ENCODE assay signal across 10 mouse cellular contexts in the genomic region with DNA sequence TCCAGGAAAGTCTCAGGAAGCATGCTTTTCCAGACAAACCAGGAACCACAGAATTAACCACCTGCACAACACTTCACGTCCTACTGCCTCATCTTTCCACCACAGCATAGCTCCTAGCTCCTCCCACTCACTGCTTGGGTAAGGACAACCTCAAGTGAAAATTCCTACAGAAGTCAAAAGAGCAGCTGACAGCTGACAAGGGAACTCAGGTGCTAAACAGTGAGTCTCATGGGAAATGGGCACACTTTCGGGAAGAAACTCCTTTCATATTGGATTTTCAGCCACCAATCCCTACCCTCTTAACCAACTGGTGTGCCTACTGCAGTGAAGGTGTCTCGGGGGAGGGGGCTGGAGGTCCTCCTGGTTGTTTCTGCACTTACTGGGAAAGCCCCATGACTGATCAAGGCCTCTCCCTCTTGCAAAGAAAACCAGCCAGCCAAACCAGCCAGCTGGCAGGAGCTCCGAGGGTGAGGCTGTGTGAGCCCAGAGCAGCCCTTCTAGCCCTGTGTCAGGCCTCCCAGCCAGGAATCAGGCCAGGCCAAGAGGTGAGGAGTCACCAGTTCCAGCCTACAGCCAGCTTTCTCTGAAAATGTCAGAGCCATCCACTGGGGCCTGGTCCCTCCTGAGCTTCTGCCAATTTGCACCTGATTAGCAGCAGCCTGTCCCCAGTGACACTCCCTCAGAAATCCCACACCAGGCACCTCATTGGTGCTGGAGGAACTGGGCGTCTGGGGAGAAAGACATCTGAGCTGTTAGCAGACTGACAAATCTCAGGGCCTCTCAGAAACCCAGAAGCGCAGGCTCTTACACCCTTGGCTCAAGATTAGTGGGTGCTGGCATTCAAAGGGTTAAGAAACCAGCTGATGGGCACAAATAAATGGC. TPM values are rescaled to one million over a fixed set of nuclear protein-coding genes. Genes with fewer than 3 reads are reported as not detected.
DNase-seq lines count a peak whose midpoint lies in the region; ATAC-seq lines count a peak whose summit lies in the region.
"Had no signal": no experiment of that assay in that cellular context is flagged by ENCODE, and none has a peak within 500 bp of the region (broad histone marks: within the 10 kb centered on the region; RNA-seq: fewer than 3 reads in every experiment).

No protein-coding gene starts in this region.

- 50% methylated on average over 6 of the region's 6 CpGs for WGBS in forebrain, embryonic 16.5 days
- WGBS in forebrain, embryonic 15.5 days = 59% methylated on average over 6 of the region's 6 CpGs
- WGBS in heart, embryonic 10.5 days = 28% methylated on average over 6 of the region's 6 CpGs

- no peak overlapping the region for H3K9ac ChIP-seq in forebrain, embryonic 16.5 days (replicated peaks; ENCODE audit: low read depth, low read length)
- H3K9ac ChIP-seq in forebrain, embryonic 15.5 days (replicated peaks) = no peak overlapping the region

- DNase-seq in 3T3-L1 (ENCODE audit: low read depth, low spot score) = peak; percentile 87
- peak; percentile 34 for DNase-seq in cerebellum, adult 8-10 months
- no peak for DNase-seq in heart, embryonic 10.5 days (ENCODE audit: low spot score)
- no peak for DNase-seq in frontal cortex, postnatal 25 days (ENCODE audit: low spot score in 2 of 2)
- no peak for DNase-seq in layer of hippocampus, adult 9-11 months
- DNase-seq: kidney, postnatal 14 days had no signal

- no peak overlapping the region for H3K4me3 ChIP-seq in forebrain, embryonic 16.5 days (replicated peaks; ENCODE audit: low read length)
- H3K4me3 ChIP-seq in forebrain, embryonic 15.5 days = no peak overlapping the region
- H3K4me3 ChIP-seq in heart, embryonic 10.5 days = no peak overlapping the region
- H3K4me3 ChIP-seq: megakaryocyte, embryonic 14.5 days had no signal

- peaks cover 6% of the 10 kb centered on the region for H3K4me1 ChIP-seq in forebrain, embryonic 16.5 days (replicated peaks; ENCODE audit: control insufficient read depth, insufficient read depth, low read length)
- H3K4me1 ChIP-seq in forebrain, embryonic 15.5 days = peaks cover 12% of the 10 kb centered on the region
- peaks cover 30% of the 10 kb centered on the region for H3K4me1 ChIP-seq in heart, embryonic 10.5 days

- H3K36me3 ChIP-seq in forebrain, embryonic 16.5 days (ENCODE audit: control insufficient read depth, insufficient read depth) = no peaks in the 10 kb centered on the region
- H3K36me3 ChIP-seq in forebrain, embryonic 15.5 days = no peaks in the 10 kb centered on the region
- H3K36me3 ChIP-seq in heart, embryonic 10.5 days = no peaks in the 10 kb centered on the region

- ATAC-seq in forebrain, embryonic 16.5 days = peak; percentile 28; the same call in 1 of the 2 replicates
- no peak for ATAC-seq in forebrain, embryonic 15.5 days (replicated peaks)
- no peak; the same call in 1 of the 2 replicates for ATAC-seq in megakaryocyte progenitor cell, adult 5-6 weeks (replicated peaks; ENCODE audit: poor library complexity)

- H3K27ac ChIP-seq in forebrain, embryonic 16.5 days (ENCODE audit: low read length) = no peak overlapping the region
- H3K27ac ChIP-seq in forebrain, embryonic 15.5 days (replicated peaks) = no peak overlapping the region
- peak overlapping the region; percentile 78 for H3K27ac ChIP-seq in heart, embryonic 10.5 days

- no peaks in the 10 kb centered on the region for H3K27me3 ChIP-seq in forebrain, embryonic 16.5 days (replicated peaks; ENCODE audit: control insufficient read depth, insufficient read depth, low read length)
- H3K27me3 ChIP-seq in forebrain, embryonic 15.5 days = no peaks in the 10 kb centered on the region
- H3K27me3 ChIP-seq in heart, embryonic 10.5 days (ENCODE audit: insufficient read depth, poor library complexity, severe bottlenecking) = no peaks in the 10 kb centered on the region

- H3K9me3 ChIP-seq in forebrain, embryonic 16.5 days (ENCODE audit: control insufficient read depth, low read length) = no peaks in the 10 kb centered on the region
- no peaks in the 10 kb centered on the region for H3K9me3 ChIP-seq in forebrain, embryonic 15.5 days
- H3K9me3 ChIP-seq in heart, embryonic 10.5 days = no peaks in the 10 kb centered on the region
- H3K9me3 ChIP-seq: megakaryocyte, embryonic 14.5 days had no signal

- no peak overlapping the region for H3K4me2 ChIP-seq in forebrain, embryonic 16.5 days (ENCODE audit: low read length)
- no peak overlapping the region for H3K4me2 ChIP-seq in forebrain, embryonic 15.5 days (replicated peaks)

RNA-seq across cellular contexts. Expression of a gene that starts 22.9 kb away (rescaled TPM):
- 9.6 and 10.5 TPM in 2 replicates for polyA plus RNA-seq in forebrain, embryonic 16.5 days (2015; fragmentation: Nextera tagmentation; extraction: Ambion mirVana)
- 7.2 and 9.9 TPM in 2 replicates for polyA plus RNA-seq in forebrain, embryonic 15.5 days (2015; fragmentation: Nextera tagmentation; extraction: Ambion mirVana)
- 0.68 and 0.85 TPM in 2 replicates for polyA plus RNA-seq in heart, embryonic 10.5 days (2016; fragmentation: Nextera tagmentation; extraction: Ambion mirVana)
- 0.12 and 0.20 TPM in 2 replicates for total RNA-seq in megakaryocyte progenitor cell, adult 5-6 weeks (2015)
- total RNA-seq in megakaryocyte progenitor cell, adult 5-6 weeks (2017) = 0.20 and 0.21 TPM in 2 replicates

Comparison
In these comparisons a context has a peak if more than half of its experiments do, and no peak if none do; other contexts are left out.
1. DNase-seq: peak in 3T3-L1 (single experiment) and cerebellum, adult 8-10 months (single experiment); none in heart, embryonic 10.5 days (single experiment), frontal cortex, postnatal 25 days (0 of 2) and layer of hippocampus, adult 9-11 months (single experiment).